Mouse (Mus musculus) CH12.LX (cell line): ENCODE measurements around the gene Psmd11. TPM values are rescaled to one million over a fixed set of nuclear protein-coding genes. Genes with fewer than 3 reads are reported as not detected.

Experiments used
- DNase-seq: peaks from one replicate; pipeline ENCODE4 v3.0.0-alpha.2; 2013; ENCODE audit errors: extremely low read depth
- H3K27ac ChIP-seq: 2 replicates; pipeline ENCODE4 v1.5.1; 2012; ENCODE audit warnings: low read depth, mild to moderate bottlenecking, control low read depth, moderate library complexity; ENCODE audit not compliant: insufficient read depth
- H3K27me3 ChIP-seq: replicated peaks from 2 replicates; pipeline ENCODE3; 2012; ENCODE audit warnings: inconsistent platforms
- H3K36me3 ChIP-seq, 2 experiments: replicated peaks in 1 of 2; 2 replicates each; pipeline versions ENCODE3 to v1.6.1; 2012; ENCODE audit warnings: inconsistent platforms in 1 of 2, low read length in 1 of 2, mild to moderate bottlenecking in 1 of 2, mixed read lengths in 1 of 2, moderate library complexity in 1 of 2; ENCODE audit not compliant: control insufficient read depth in 1 of 2, insufficient read depth in 1 of 2
- H3K4me1 ChIP-seq, 2 experiments: 2 replicates each; pipeline ENCODE4 v1.6.1; 2012; ENCODE audit warnings: inconsistent platforms in 1 of 2, moderate library complexity in 1 of 2; ENCODE audit not compliant: insufficient read depth in 2 of 2, control insufficient read depth in 1 of 2
- H3K4me2 ChIP-seq: 2 replicates; pipeline ENCODE4 v1.6.1; 2012; ENCODE audit warnings: low read depth, mild to moderate bottlenecking, control low read depth; ENCODE audit not compliant: poor library complexity, insufficient read depth, severe bottlenecking
- H3K4me3 ChIP-seq, 3 experiments: fragments of 150-350 bp in 1 of 3; sonication (generic) in 1 of 3; replicated peaks in 1 of 3; 2 replicates each; pipeline versions ENCODE3 to v1.5.1; 2011 to 2012; ENCODE audit warnings: low read depth in 2 of 3, low read length in 2 of 3, mild to moderate bottlenecking in 2 of 3, moderate library complexity in 2 of 3, control low read depth in 1 of 3, improper control_type of control experiment in 1 of 3, inconsistent platforms in 1 of 3, mixed read lengths in 1 of 3; ENCODE audit not compliant: poor library complexity in 1 of 3
- H3K79me2 ChIP-seq: replicated peaks from 2 replicates; pipeline ENCODE4 v1.6.1; 2012; ENCODE audit warnings: mild to moderate bottlenecking, moderate library complexity; ENCODE audit not compliant: control insufficient read depth, poor library complexity, insufficient read depth, severe bottlenecking; ENCODE audit errors: extremely low read depth
- H3K9ac ChIP-seq: 2 replicates; pipeline ENCODE4 v1.6.1; 2012; ENCODE audit warnings: low read depth, mild to moderate bottlenecking, control low read depth, moderate library complexity; ENCODE audit not compliant: insufficient read depth
- H3K9me3 ChIP-seq: replicated peaks from 2 replicates; pipeline ENCODE3; 2012; ENCODE audit warnings: low read length, inconsistent platforms, mixed read lengths
- CTCF ChIP-seq, 2 experiments: IDR thresholded peaks in 1 of 2; conservative IDR thresholded peaks in 1 of 2; 2 replicates each; pipeline ENCODE4 v1.5.1; 2011 to 2012; ENCODE audit warnings: low read depth in 2 of 2, low read length in 2 of 2, improper control_type of control experiment in 1 of 2, inconsistent platforms in 1 of 2, mild to moderate bottlenecking in 1 of 2, moderate library complexity in 1 of 2
- E2F4 ChIP-seq: IDR thresholded peaks from 2 replicates; pipeline ENCODE4 v1.6.1; 2011; ENCODE audit warnings: low read depth, low read length, improper control_type of control experiment; ENCODE audit not compliant: insufficient replicate concordance
- EP300 ChIP-seq: IDR thresholded peaks from 2 replicates; pipeline ENCODE4 v1.6.1; 2011; ENCODE audit warnings: low read length, improper control_type of control experiment
- GABPA ChIP-seq: IDR thresholded peaks from 2 replicates; pipeline ENCODE4 v1.6.1; 2012; ENCODE audit warnings: low read depth, low read length, improper control_type of control experiment, inconsistent platforms; ENCODE audit not compliant: insufficient replicate concordance
- KAT2A ChIP-seq: IDR thresholded peaks from 2 replicates; pipeline ENCODE4 v1.6.1; 2012; ENCODE audit warnings: low read length, improper control_type of control experiment, inconsistent platforms; ENCODE audit not compliant: insufficient replicate concordance
- MAFK ChIP-seq: IDR thresholded peaks from 2 replicates; pipeline ENCODE4 v1.6.1; 2011; ENCODE audit warnings: low read length, improper control_type of control experiment; ENCODE audit not compliant: insufficient replicate concordance
- MAX ChIP-seq: IDR thresholded peaks from 2 replicates; pipeline ENCODE4 v1.6.1; 2011; ENCODE audit warnings: low read length, improper control_type of control experiment
- MAZ ChIP-seq: IDR thresholded peaks from 2 replicates; pipeline ENCODE4 v1.6.1; 2012; ENCODE audit warnings: low read depth, mild to moderate bottlenecking, inconsistent platforms, low read length, improper control_type of control experiment, moderate library complexity
- MEF2A ChIP-seq: IDR thresholded peaks from 2 replicates; pipeline ENCODE4 v1.6.1; 2014; ENCODE audit warnings: low read depth, mild to moderate bottlenecking, inconsistent platforms, low read length, improper control_type of control experiment, borderline replicate concordance
- MXI1 ChIP-seq: IDR thresholded peaks from 2 replicates; pipeline ENCODE4 v1.6.1; 2011; ENCODE audit warnings: mild to moderate bottlenecking, low read depth, low read length, improper control_type of control experiment
- MYC ChIP-seq: IDR thresholded peaks from 2 replicates; pipeline ENCODE4 v1.6.1; 2011; ENCODE audit warnings: low read depth, mild to moderate bottlenecking, improper control_type of control experiment, low read length
- NELFE ChIP-seq: IDR thresholded peaks from 2 replicates; pipeline ENCODE4 v1.6.1; 2011; ENCODE audit warnings: low read depth, low read length, improper control_type of control experiment
- POLR2AphosphoS2 ChIP-seq: IDR thresholded peaks from 2 replicates; pipeline ENCODE4 v1.6.1; 2011; ENCODE audit warnings: low read depth, low read length, improper control_type of control experiment
- SIN3A ChIP-seq: IDR thresholded peaks from 2 replicates; pipeline ENCODE4 v1.6.1; 2012; ENCODE audit warnings: low read length, improper control_type of control experiment, inconsistent platforms
- TBP ChIP-seq: conservative IDR thresholded peaks from 2 replicates; pipeline ENCODE4 v1.6.1; 2011; ENCODE audit warnings: low read depth, low read length, improper control_type of control experiment
- UBTF ChIP-seq: IDR thresholded peaks from 2 replicates; pipeline ENCODE4 v1.6.1; 2012; ENCODE audit warnings: low read depth, mild to moderate bottlenecking, inconsistent platforms, low read length, improper control_type of control experiment, moderate library complexity
- USF2 ChIP-seq: conservative IDR thresholded peaks from 2 replicates; pipeline ENCODE4 v1.6.1; 2011; ENCODE audit warnings: low read depth, low read length, improper control_type of control experiment
- ZC3H11A ChIP-seq: IDR thresholded peaks from 2 replicates; pipeline ENCODE4 v1.6.1; 2012; ENCODE audit warnings: low read depth, mild to moderate bottlenecking, inconsistent platforms, low read length, improper control_type of control experiment
- ZKSCAN1 ChIP-seq: IDR thresholded peaks from 2 replicates; pipeline ENCODE4 v1.6.1; 2012; ENCODE audit warnings: low read depth, inconsistent platforms, low read length, improper control_type of control experiment, borderline replicate concordance
- ZMIZ1 ChIP-seq: IDR thresholded peaks from 2 replicates; pipeline ENCODE4 v1.6.1; 2012; ENCODE audit warnings: low read depth, mild to moderate bottlenecking, inconsistent platforms, low read length, improper control_type of control experiment
- ZNF384 ChIP-seq: IDR thresholded peaks from 2 replicates; pipeline ENCODE4 v1.6.1; 2012; ENCODE audit warnings: low read depth, low read length, improper control_type of control experiment, inconsistent platforms
- dilution Hi-C: fragments of 300-500 bp; cut with MboI; formaldehyde crosslinking; loops from 2 replicates; pipeline ENCODE4 v1.14.3; 2020; ENCODE audit warnings: low sequenced_read_pairs; ENCODE audit not compliant: extremely low pct_unique_long_range_greater_than_20kb, extremely low pct_ligation_motif_present
- in situ Hi-C: fragments of 300-500 bp; cut with MboI; formaldehyde crosslinking; loops from 3 replicates; pipeline ENCODE4 v1.14.3; 2019; ENCODE audit warnings: low sequenced_read_pairs, low pct_ligation_motif_present, low pct_unique_long_range_greater_than_20kb, mixed read lengths
- polyA plus RNA-seq: library from polyadenylated mRNA; unstranded; fragments of >175 nt; gene quantifications from 2 replicates; pipeline ENCODE4 v1.2.1, GENCODE M21; 2012; ENCODE audit warnings: low read depth; ENCODE audit not compliant: insufficient read length
- total RNA-seq, 2 experiments: library from RNA; depleted of rRNA; stranded (reverse); fragments of 300-350 nt in 1 of 2; fragments of >200 nt in 1 of 2; gene quantifications; 2 replicates each; pipeline ENCODE4 v1.2.3; 2012 to 2014

Psmd11 gene
- total and polyA plus RNA-seq, 3 experiments, result 116 to 191 (median 141) TPM

DNA sequence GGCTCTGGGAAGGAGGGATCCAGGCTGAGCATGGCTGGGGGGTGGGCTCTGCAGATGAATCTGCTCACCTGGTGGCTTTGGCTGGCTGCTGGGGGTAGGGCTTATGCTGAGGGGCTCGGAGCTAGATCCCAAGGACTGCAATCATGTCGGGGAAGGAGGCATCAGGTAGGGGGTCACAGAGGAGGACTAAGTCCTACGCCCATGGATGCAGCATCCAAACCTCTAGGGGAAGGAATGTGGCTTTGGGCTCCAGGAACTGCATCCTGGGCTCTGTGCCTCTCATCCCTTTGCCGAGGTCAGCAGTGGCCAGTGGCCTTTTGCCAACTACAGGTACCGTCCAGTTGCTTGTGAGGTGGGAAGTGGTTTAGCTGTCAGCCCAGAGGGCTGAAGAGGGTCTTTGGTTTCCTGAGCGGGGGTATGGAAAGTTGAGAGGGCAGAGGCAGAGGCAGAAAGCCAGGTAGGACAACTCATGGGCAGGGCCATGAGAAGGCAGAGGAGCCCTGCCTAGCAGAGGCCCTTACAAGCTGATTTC is 55.2 kb downstream of the Psmd11 start:
- TF ChIP-seq MAZ, result no peak
- TF ChIP-seq E2F4, result no peak
- no peak for TF ChIP-seq MXI1
- TF ChIP-seq MAFK, result no peak
- no peak for TF ChIP-seq TBP
- TF ChIP-seq ZC3H11A, result no peak
- no peak for TF ChIP-seq MEF2A
- TF ChIP-seq POLR2AphosphoS2, result no peak
- no peak for TF ChIP-seq ZMIZ1
- TF ChIP-seq USF2, result no peak
- peaks cover 10 to 39% of the 10 kb centered on the region in 2 experiments for H3K36me3 ChIP-seq
- H3K27ac ChIP-seq, result no peak overlapping the region
- dilution Hi-C loops (no loop called here), in situ Hi-C loops (no loop called here)
- H3K4me1 ChIP-seq, result peaks cover 10 to 58% of the 10 kb centered on the region in 2 experiments
- DNase-seq, result no peak
- peaks cover 17% of the 10 kb centered on the region for H3K79me2 ChIP-seq
- H3K9me3 ChIP-seq, result no peaks in the 10 kb centered on the region
- no peak overlapping the region for H3K4me3 ChIP-seq
- no peak overlapping the region for H3K4me2 ChIP-seq
- H3K9ac ChIP-seq, result no peak overlapping the region
- H3K27me3 ChIP-seq, result no peaks in the 10 kb centered on the region

DNA sequence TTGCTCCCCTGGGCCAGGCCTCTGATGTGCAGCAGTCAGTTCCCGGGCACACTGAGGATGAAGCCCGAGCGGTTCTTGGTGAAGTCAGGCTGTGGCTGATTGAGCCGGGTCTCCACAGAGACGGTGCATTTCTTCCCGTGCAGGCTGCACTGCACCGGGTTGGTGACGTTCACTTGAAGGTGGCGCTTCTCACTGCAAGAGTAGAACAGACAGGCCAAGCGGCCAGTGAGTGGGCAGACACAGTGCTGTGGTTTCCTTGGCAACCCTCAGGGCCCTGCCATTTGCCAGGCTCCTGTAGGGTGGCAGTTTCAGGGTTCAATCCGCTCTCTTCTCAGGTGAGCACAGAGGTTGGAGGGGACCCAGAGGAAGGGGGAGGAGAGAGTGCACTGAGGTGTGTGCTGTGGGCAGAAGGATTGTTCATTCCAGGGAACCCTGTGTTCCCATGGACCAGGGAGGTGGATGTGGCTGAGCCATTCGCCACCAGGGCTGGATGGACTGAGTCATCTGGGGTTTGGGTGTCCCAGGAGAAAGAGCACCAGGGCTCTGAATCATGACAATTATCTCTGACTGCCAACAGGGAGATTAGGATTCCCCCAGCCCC is 55.9 kb downstream of the Psmd11 start:
- H3K27ac ChIP-seq, result no peak overlapping the region
- no peak overlapping the region for H3K4me3 ChIP-seq
- dilution Hi-C loops, result no loop called here
- peaks cover 10% of the 10 kb centered on the region for H3K79me2 ChIP-seq
- DNase-seq, result no peak
- peaks cover 7 to 32% of the 10 kb centered on the region in 2 experiments for H3K36me3 ChIP-seq
- TF ChIP-seq GABPA (no peak), SIN3A (no peak), CTCF (conservative IDR thresholded peaks at IDR 0.05 in 1 of 2, IDR thresholded peaks at IDR 0.05 in 1 of 2; ENCODE audit: low read depth in 2 of 2, low read length in 2 of 2) (no peak), ZKSCAN1 (no peak), MXI1 (no peak), ZNF384 (no peak), MAX (no peak), NELFE (no peak), EP300 (no peak), E2F4 (no peak), USF2 (no peak), UBTF (no peak), ZMIZ1 (no peak), KAT2A (no peak), MYC (no peak)
- H3K9me3 ChIP-seq, result no peaks in the 10 kb centered on the region
- no peak overlapping the region for H3K9ac ChIP-seq
- no peaks in the 10 kb centered on the region for H3K27me3 ChIP-seq
- no peak overlapping the region for H3K4me2 ChIP-seq
- peaks cover 10 to 58% of the 10 kb centered on the region in 2 experiments for H3K4me1 ChIP-seq
- in situ Hi-C loops, result no loop called here
